Mouse (Mus musculus): ENCODE measurements around the gene Mns1.
"Not testable (repeated sequence)": the region's sequence is repeated elsewhere in the genome, so short reads cannot be mapped to it uniquely, and the experiment has no call there.

DNA sequence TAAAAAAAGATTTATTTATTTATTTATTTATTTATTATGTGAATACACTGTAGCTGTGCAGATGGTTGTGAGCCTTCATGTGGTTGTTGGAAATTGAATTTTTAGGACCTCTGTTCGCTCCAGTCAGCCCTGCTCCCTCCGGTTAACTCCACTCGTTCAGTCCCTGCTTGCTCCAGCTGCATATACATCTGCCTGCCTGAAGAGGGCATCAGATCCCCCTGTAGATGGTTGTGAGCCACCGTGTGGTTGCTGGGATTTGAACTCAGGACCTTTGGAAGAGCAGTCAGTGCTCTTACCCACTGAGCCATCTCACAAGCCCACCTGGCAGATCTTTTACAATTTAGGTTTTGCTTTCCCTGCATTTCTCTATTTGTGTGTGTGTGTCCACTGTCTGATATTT lies 36.0 kb upstream of the Mns1 start:
- peak; percentile 32 for TF ChIP-seq CTCF (conservative IDR thresholded peaks at IDR 0.05; ENCODE audit: low read length)
- TF ChIP-seq NANOG, POU5F1 (IDR thresholded peaks at IDR 0.05; ENCODE audit: borderline replicate concordance, low read length): not testable (repeated sequence)

Data from E14TG2a.4 (cell line).